Mouse (Mus musculus): Measurements from ENCODE around the gene Dcst2. TPM values are rescaled to one million over a fixed set of nuclear protein-coding genes. Genes with fewer than 3 reads are reported as not detected.

Gene Dcst2
- total RNA-seq, 2 experiments from 2014 or later, result not detected

DNA sequence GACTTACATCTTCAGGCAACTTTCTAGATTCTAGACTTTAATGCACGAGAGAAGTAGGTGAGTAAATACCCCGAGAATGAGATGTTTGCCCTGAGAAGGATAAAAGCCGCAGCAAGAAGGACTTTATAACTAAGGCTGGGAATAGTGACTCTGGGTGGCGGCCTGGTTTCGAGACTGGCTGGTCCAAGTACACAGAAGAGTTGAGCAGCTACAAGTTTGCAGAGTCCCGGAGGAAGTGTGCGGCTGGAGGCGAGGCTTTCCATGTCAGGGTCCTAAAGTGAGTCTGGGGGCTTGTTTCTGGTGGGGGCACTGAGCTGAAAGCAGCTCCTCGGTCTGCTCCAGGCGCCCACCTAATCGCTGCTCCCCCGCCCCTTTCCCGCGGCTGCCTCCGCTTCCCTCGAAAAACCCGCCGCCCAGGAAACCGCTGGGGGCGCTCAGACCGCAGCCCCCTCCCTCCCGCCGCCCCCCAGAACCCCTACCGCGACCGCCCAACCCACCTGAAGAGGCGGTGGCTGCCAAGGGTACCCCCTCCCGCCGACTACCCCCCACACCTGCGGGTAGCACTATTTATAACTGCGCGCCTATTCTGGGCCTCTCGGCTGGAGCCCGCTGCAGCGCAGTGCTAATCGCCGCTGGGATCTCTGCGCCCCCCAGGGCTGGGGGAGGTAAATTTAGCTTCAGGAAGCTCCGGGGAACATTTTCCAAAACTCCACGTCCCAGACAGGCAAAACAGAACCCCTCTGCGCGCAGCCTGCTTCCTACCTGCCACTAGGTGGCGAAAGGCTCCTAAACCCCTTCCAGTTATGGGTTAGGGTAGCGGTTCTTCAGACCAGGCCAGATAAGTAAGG is 34.3 kb downstream of the Dcst2 start:
- DNase-seq, result peak in 1 of 2 experiments; percentile 63
- intact Hi-C loops (cut with DNase I), result no loop called here

DNA sequence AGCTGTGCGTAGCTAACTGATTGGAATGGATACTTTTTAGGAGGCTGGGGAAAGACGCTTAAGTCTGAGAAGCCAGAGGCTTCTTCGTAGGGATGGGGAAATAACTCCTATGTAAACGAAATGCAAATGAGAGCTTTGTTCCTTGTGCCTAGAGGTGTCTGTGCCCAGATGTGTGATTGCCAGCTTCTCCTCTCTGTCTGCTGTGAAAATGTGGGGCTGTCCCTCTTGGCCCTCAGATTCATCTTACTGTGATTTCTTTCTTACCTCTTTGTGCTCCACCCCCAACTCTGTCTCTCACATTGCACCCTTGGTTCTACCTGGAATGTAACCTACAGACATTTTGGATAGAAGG is 34.9 kb downstream of the Dcst2 start:
- intact Hi-C loops (cut with DNase I), result no loop called here
- DNase-seq, result no peak

- intact Hi-C loops (cut with DNase I), result no loop called here
- DNase-seq, result no peak
Observed at GRCm38 (mm10) chr3:89401329-89401728, 39.6 kb downstream of the Dcst2 start.

GRCm38 (mm10) chr3:89402693-89403092 is 40.9 kb downstream of the Dcst2 start, which contains the start of gene Lenep:
Lenep (minus strand) TSS chr3:89402793.
- intact Hi-C loops (cut with DNase I), result no loop called here
- DNase-seq, result no peak

- intact Hi-C loops (cut with DNase I), result no loop called here
- no peak for DNase-seq
Observed at GRCm38 (mm10) chr3:89406887-89407286, 45.1 kb downstream of the Dcst2 start.

- intact Hi-C loops (cut with DNase I), result no loop called here
- DNase-seq, result no peak
Observed at GRCm38 (mm10) chr3:89408448-89408847, 46.7 kb downstream of the Dcst2 start.

GRCm38 (mm10) chr3:89409701-89410100 is 47.9 kb downstream of the Dcst2 start:
- DNase-seq, result no peak
- intact Hi-C loops (cut with DNase I), result no loop called here

- no peak for DNase-seq
- intact Hi-C loops (cut with DNase I), result no loop called here
Observed at GRCm38 (mm10) chr3:89410864-89411263, 49.1 kb downstream of the Dcst2 start.

DNA sequence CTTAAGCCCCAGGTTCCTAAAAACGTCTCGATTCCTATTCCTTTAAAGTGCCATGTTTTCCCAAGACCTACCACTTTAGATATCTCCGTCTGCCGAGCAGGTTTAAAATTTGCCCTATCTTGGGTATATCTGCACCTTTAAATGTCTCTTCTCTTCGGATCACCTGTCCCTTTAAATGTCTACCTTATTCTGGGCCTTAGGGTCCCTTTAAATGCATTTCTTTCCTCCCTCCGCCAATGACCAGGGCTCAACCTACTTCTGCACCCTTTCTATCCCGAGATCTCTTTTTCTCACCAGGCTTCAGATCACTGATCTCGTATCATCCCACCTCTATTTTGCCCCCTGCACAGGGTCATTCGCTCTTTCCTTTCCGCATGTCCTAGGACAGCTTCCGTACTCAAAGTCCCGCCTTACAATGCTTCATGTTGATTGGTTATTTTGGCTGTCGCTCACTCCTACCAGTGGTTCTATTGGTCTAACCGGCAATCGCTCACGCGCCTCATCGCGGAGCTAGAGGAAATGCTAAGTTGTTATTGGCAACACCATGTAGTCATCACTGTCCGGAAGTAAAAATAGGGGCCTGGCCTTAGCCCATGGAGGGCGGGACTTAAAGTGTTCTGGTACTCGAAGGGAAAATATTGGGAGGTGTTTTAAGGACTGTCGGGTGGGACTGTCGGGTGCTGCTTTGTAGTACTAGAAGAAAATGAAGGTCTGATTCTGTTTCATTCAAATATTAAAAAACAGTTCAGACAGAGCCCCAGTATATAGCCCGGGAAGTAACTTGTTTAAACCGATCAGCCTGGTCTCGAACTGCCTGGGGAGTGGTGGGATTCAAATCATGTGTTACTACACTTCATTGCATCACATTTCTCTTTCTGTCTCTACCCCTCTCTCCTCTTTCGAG is 50.0 kb downstream of the Dcst2 start, which contains the start of gene Flad1:
Flad1 (minus strand) TSS at position 381 of the 904 bp plus-strand sequence.
- peak; percentile 94 to 97 for DNase-seq
- intact Hi-C loops (cut with DNase I), result no loop called here

GRCm38 (mm10) chr3:89416158-89416557 is 54.4 kb downstream of the Dcst2 start:
- DNase-seq, result no peak
- intact Hi-C loops (cut with DNase I), result no loop called here

GRCm38 (mm10) chr3:89417131-89417530 is 55.4 kb downstream of the Dcst2 start:
- DNase-seq, result no peak
- intact Hi-C loops (cut with DNase I), result no loop called here

GRCm38 (mm10) chr3:89417840-89418169 is 56.0 kb downstream of the Dcst2 start:
- intact Hi-C loops (cut with DNase I), result no loop called here
- DNase-seq, result no peak

GRCm38 (mm10) chr3:89418170-89418860 is 56.5 kb downstream of the Dcst2 start, which contains the start of the genes Cks1b and Shc1:
Cks1b (minus strand) TSS chr3:89418383.
Shc1 (plus strand) TSS chr3:89418443.
- DNase-seq, result peak; percentile 86 to 90
- intact Hi-C loops (cut with DNase I), result no loop called here

DNA sequence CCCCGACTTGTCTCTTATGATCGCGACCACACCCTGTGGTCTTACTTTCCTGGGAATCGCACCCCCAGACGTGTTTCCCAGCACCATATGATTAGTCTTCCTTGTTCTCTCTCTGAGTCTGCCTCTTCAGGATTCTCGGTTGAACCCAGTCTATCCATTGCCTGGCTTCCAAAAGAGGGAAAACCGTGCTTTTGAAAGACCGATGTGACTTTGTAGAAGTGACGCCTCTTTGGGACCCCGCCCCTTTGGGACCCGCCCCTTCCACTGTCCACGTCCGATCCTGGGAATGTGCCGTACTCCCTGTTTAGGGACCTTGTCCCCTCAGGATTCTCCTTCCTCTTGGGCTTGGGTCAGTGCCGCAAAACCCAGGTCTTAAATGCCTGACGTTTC is 57.1 kb downstream of the Dcst2 start:
- DNase-seq, result peak; percentile 69 to 80
- intact Hi-C loops (cut with DNase I), result no loop called here

DNA sequence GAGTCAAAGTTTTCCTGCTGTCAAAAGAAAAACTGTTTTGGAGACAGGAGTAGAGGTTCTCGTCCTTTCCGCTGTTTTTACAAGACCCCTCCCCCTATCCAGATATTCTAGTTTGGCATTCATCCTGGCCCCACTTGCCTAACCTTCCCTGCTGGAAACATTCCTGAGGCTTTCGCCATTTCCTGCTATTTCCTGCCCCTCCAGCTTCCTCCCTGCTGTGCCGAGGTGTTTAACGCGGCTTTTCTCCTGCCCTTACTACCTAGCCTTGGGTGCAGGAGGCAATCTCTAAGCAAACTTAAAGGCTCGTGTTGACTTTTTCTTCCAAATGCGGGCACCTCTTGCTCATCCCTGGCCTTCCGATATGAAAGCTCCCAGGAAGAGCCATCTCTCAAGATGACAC is 57.8 kb downstream of the Dcst2 start:
- intact Hi-C loops (cut with DNase I), result no loop called here
- DNase-seq, result peak in 1 of 2 experiments; percentile 44

DNA sequence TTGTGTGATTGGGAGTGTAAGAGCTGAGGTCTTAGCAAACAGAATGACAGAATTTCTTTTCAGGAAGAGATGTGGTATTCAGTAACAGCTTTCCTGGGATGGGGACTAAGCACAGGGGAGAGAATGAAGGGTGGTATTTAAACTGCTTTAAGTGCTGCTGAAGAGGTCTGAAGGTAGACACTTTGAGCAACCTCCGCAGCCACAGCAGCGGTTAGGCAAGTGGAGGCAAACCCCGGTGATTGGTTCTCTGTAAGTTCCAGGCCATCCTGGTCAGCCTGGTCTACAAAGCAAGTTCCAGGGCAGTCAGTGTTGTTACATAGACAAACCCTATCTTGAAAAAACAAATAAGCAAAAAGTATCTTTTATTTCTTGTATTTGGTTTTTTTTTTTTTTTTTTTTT is 58.2 kb downstream of the Dcst2 start:
- DNase-seq, result no peak
- intact Hi-C loops (cut with DNase I), result no loop called here

GRCm38 (mm10) chr3:89420421-89420820 is 58.6 kb downstream of the Dcst2 start:
- DNase-seq, result no peak
- intact Hi-C loops (cut with DNase I), result no loop called here

DNA sequence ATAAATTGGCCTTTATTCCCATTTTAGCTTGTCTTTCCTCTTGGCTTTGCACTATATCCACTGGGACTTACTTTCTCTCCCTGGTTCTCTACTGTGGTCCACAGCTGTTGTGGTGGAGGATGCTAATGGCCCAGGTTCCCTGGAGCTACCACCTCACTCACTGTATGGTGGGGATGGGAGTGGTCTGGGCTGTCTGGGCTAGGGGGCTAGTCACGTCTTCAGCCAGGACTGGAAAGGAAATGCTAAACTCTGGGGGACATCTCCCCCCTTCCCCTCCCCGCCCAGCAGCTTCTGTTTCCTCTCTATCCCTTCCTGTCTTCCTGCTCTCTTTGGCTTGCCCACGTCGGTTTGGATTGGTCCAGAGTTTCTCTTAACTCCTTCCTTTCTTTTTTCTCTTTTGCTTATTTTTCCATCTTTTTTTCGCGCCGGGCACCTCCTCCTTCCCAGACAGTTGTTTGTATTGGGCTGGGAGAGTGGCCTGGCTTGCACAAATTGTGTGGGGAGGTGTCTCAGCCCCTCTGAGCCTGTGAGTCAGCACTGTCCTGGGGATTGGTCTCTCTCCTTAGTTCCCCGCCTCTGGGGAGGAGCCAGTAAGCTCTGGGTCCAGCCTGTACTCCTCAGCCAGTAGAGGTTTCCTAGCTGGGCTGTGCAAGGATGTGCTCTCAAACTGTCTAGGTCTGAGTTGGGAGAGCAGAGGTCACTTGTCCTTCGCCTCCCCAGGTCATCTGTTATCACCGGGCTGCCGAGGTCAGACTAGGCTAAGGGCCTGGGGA is 59.4 kb downstream of the Dcst2 start:
- intact Hi-C loops (cut with DNase I), result no loop called here
- peak; percentile 71 to 82 for DNase-seq

- intact Hi-C loops (cut with DNase I), result no loop called here
- peak in 1 of 2 experiments; percentile 27 for DNase-seq
Observed at GRCm38 (mm10) chr3:89421810-89422473, 60.2 kb downstream of the Dcst2 start.

All from gastrocnemius, postnatal 36 days (tissue).